Mouse (Mus musculus): ENCODE data around the gene Pigs. TPM values are rescaled to one million over a fixed set of nuclear protein-coding genes. Genes with fewer than 3 reads are reported as not detected.
A peak's percentile ranks its signal among the peaks of the same experiment; 100 is the strongest.

Pigs gene
- polyA plus RNA-seq, 1 experiment from 2014 or later, result 33.1 TPM

DNA sequence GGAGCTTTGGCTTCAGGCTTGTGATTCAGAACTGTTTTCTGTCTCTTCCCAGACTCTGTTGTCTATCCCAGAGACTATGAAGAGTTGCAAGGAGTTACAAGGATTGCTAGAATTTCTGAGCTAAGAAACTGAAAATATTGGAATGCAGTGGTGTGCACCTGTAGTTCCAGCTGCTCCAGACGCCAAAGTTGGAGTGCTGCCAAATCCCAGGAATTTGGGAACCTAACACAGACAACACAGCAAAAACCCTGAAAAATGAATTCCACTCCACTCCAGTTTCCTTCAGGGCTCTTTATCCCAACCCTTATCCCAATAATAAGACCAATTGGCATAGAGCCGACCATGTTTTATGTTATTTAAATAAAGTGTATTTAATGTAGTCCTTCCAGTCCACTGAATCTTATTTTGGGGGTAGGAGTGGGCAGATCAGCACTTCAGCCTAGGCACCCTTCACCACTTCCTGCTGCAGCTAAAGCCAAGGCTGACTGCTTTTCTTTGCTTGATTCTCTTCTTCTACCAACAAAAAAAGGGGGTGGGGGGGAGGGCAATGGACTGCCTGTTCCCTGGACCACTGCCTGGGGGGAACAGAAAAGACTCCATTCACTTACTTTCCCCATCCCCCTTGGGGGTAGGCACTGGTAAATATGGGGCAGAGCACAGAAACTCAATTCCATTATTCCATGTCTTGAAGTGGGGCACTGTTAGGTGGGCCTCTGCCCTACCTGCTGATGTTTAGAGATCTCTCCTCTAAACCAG is 6.0 kb upstream of the Pigs start:
- Histone ChIP-seq H3K27me3 (ENCODE audit: insufficient read depth, low read length) (no peaks in the 10 kb centered on the region), H3K9me3 (ENCODE audit: low read length) (no peaks in the 10 kb centered on the region), H3K4me2 (ENCODE audit: low read depth, low read length) (no peak overlapping the region), H3K36me3 (replicated peaks; ENCODE audit: insufficient read depth, low read length) (peaks cover 51% of the 10 kb centered on the region), H3K4me3 (ENCODE audit: low read depth, low read length) (no peak overlapping the region), H3K9ac (replicated peaks) (no peak overlapping the region), H3K4me1 (ENCODE audit: insufficient read depth) (no peaks in the 10 kb centered on the region), H3K27ac (ENCODE audit: low read depth) (peak overlapping the region; percentile 19; the same call in 1 of the 2 replicates)
- TF ChIP-seq EP300 (IDR thresholded peaks at IDR 0.05; ENCODE audit: low read depth) (no peak), CTCF (IDR thresholded peaks at IDR 0.05; ENCODE audit: low read depth) (no peak)
- no peak for ATAC-seq
- no peak for DNase-seq
- 67% methylated on average over 2 of the region's 2 CpGs for WGBS (ENCODE audit: insufficient replicate concordance)

DNA sequence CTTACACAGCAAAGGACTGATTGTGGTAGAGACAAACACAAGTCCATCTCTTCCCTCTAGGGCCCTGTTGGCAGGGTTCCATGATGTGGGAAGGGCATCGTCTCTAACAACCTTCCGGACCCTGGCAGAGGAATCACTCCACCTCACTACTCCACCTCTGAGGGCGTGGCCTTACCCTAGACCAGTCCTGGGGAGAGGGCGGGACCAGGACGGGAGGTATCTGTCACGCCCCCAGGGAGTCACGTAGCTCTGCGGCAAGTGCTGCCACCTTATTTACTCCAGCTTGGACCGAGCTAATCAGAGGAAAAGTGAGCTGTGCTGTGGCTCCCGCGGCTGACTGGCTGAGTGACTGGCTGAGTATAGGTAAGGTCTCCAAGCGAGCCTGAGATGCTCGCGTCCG is 5.4 kb upstream of the Pigs start, which contains the start of gene Aldoc:
Aldoc (plus strand) TSS at position 109 of the 400 bp plus-strand sequence.
- 3% methylated on average over 15 of the region's 15 CpGs for WGBS (ENCODE audit: insufficient replicate concordance)
- Histone ChIP-seq H3K4me2 (ENCODE audit: low read depth, low read length) (peak within 1 kb of the TSS; percentile 55), H3K36me3 (replicated peaks; ENCODE audit: insufficient read depth, low read length) (peaks cover 45% of the 10 kb centered on the region), H3K9me3 (ENCODE audit: low read length) (no peaks in the 10 kb centered on the region), H3K27ac (ENCODE audit: low read depth) (peak within 1 kb of the TSS; percentile 73), H3K27me3 (ENCODE audit: insufficient read depth, low read length) (no peaks in the 10 kb centered on the region), H3K9ac (replicated peaks) (peak within 1 kb of the TSS; percentile 45), H3K4me3 (ENCODE audit: low read depth, low read length) (peak within 1 kb of the TSS; percentile 23), H3K4me1 (ENCODE audit: insufficient read depth) (no peaks in the 10 kb centered on the region)
- ATAC-seq, result peak; percentile 99
- peak; percentile 90 for DNase-seq
- TF ChIP-seq EP300 (IDR thresholded peaks at IDR 0.05; ENCODE audit: low read depth) (no peak), CTCF (IDR thresholded peaks at IDR 0.05; ENCODE audit: low read depth) (0 out of 2 replicates have a peak, but pooled peaks have one; percentile 8)

DNA sequence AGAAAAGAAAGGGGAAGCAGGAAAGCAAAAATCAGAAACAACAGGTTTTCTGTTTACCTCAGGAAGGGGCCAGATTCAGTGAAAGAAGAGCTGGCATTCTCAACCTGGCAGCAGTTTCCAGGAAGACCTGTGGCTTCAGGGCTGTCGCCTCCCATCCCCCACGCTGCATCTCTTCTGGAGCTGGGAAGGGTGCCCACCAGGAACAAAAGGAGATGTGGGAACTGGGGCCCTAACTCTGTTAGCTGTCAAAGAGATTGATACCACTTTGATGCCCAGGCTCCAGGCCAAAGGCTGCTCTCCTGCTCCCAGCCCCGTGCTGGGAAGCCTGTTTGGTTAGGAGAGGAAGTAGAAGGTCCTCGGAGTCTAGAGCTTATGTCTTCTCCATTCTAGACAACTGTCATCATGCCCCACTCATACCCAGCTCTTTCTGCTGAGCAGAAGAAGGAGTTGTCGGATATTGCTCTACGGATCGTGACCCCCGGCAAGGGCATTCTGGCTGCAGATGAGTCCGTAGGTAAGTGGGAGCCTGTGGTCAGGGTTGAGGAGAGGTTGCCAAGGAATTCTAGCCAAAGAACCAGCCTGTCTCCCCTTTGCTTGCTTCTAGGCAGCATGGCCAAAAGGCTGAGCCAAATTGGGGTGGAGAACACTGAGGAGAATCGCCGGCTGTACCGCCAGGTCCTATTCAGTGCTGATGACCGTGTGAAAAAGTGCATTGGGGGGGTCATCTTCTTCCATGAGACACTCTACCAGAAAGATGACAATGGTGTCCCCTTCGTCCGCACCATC is 4.0 kb upstream of the Pigs start:
- TF ChIP-seq EP300 (IDR thresholded peaks at IDR 0.05; ENCODE audit: low read depth), result no peak
- TF ChIP-seq CTCF (IDR thresholded peaks at IDR 0.05; ENCODE audit: low read depth), result no peak
- peaks cover 32% of the 10 kb centered on the region for H3K36me3 ChIP-seq (replicated peaks; ENCODE audit: insufficient read depth, low read length)
- H3K4me3 ChIP-seq (ENCODE audit: low read depth, low read length), result no peak overlapping the region
- ATAC-seq (no peak), DNase-seq (no peak)
- H3K4me1 ChIP-seq (ENCODE audit: insufficient read depth), result peaks cover 5% of the 10 kb centered on the region
- H3K27ac ChIP-seq (ENCODE audit: low read depth), result no peak overlapping the region
- 85% methylated on average over 15 of the region's 15 CpGs for WGBS (ENCODE audit: insufficient replicate concordance)
- H3K4me2 ChIP-seq (ENCODE audit: low read depth, low read length), result peak overlapping the region; percentile 55; the same call in 1 of the 2 replicates
- H3K27me3 ChIP-seq (ENCODE audit: insufficient read depth, low read length), result no peaks in the 10 kb centered on the region
- no peak overlapping the region for H3K9ac ChIP-seq (replicated peaks)
- H3K9me3 ChIP-seq (ENCODE audit: low read length), result no peaks in the 10 kb centered on the region

DNA sequence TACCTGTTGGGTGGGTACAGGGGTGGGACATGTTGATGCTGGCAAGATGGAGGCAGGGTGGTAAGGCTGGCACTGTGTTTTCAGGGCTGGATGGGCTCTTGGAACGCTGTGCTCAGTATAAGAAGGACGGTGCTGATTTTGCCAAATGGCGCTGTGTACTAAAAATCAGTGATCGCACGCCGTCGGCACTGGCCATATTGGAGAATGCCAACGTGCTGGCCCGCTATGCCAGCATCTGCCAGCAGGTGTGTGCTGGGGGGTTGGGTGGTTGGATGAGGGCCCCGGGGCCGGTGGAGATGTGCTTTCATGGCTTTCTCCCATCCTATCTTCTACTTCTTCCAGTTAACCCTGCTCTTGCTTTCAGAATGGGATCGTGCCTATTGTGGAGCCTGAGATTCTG is 3.2 kb upstream of the Pigs start:
- H3K9ac ChIP-seq (replicated peaks), result no peak overlapping the region
- H3K4me2 ChIP-seq (ENCODE audit: low read depth, low read length), result no peak overlapping the region
- H3K27me3 ChIP-seq (ENCODE audit: insufficient read depth, low read length), result no peaks in the 10 kb centered on the region
- WGBS (ENCODE audit: insufficient replicate concordance), result 93% methylated on average over 12 of the region's 12 CpGs
- H3K4me3 ChIP-seq (ENCODE audit: low read depth, low read length), result no peak overlapping the region
- TF ChIP-seq CTCF (IDR thresholded peaks at IDR 0.05; ENCODE audit: low read depth) (no peak), EP300 (IDR thresholded peaks at IDR 0.05; ENCODE audit: low read depth) (no peak)
- ATAC-seq, result no peak
- peaks cover 10% of the 10 kb centered on the region for H3K4me1 ChIP-seq (ENCODE audit: insufficient read depth)
- no peak overlapping the region for H3K27ac ChIP-seq (ENCODE audit: low read depth)
- no peaks in the 10 kb centered on the region for H3K9me3 ChIP-seq (ENCODE audit: low read length)
- DNase-seq, result no peak
- H3K36me3 ChIP-seq (replicated peaks; ENCODE audit: insufficient read depth, low read length), result peaks cover 25% of the 10 kb centered on the region

DNA sequence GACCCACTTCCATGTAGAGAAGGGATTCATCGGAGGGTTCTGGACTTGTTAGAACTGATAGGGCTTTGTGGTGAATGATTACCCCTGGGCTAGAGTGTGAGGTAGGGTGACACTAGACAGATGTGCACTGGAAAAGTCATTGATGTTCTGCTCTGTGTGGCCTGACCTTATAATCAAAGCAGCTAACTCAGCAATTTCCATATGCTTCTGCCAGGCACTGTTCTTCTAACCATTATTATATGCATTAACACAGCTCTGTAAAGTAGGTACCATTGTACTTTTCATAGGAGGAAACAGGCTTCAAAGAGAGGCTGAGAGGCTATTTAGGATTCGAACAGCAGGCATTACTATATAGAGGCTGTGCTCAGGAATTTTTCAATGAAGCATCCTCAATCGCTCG is 1.0 kb upstream of the Pigs start:
- no peak for TF ChIP-seq EP300 (IDR thresholded peaks at IDR 0.05; ENCODE audit: low read depth)
- no peak for TF ChIP-seq CTCF (IDR thresholded peaks at IDR 0.05; ENCODE audit: low read depth)
- H3K9ac ChIP-seq (replicated peaks), result no peak overlapping the region
- H3K9me3 ChIP-seq (ENCODE audit: low read length), result no peaks in the 10 kb centered on the region
- H3K4me2 ChIP-seq (ENCODE audit: low read depth, low read length), result no peak overlapping the region
- no peak overlapping the region for H3K27ac ChIP-seq (ENCODE audit: low read depth)
- H3K27me3 ChIP-seq (ENCODE audit: insufficient read depth, low read length), result no peaks in the 10 kb centered on the region
- H3K36me3 ChIP-seq (replicated peaks; ENCODE audit: insufficient read depth, low read length), result peaks cover 5% of the 10 kb centered on the region; the same call in 1 of the 2 replicates
- DNase-seq (no peak), ATAC-seq (no peak)
- no peak overlapping the region for H3K4me3 ChIP-seq (ENCODE audit: low read depth, low read length)
- peaks cover 10% of the 10 kb centered on the region for H3K4me1 ChIP-seq (ENCODE audit: insufficient read depth)
- 90% methylated on average over 4 of the region's 4 CpGs for WGBS (ENCODE audit: insufficient replicate concordance)

DNA sequence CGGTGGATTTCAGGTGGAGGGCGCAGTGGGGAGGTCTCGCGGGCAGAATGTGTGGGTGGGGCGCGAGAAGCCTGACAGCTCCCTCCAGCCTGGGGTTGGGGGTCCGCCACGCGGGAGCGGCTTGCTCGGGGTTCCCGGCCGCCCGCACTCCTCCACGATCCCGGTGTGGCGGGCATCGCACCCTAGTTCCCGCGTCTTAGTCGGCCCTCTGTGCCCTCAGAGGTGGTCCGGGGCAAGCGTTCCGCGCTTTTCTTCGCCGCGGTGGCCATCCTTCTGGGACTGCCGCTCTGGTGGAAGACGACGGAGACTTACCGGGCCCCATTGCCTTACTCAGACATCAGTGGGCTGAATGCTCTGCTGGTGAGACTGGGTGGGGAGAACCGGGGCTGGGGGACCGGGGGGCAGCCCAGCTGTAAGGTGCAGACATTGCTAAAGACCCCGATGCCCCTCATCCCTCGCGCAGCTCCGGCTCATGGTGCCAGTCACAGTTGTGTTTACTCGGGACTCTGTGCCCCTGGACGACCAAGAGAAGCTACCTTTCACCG is 369 bp downstream of the Pigs start:
- H3K27me3 ChIP-seq (ENCODE audit: insufficient read depth, low read length), result no peaks in the 10 kb centered on the region
- no peaks in the 10 kb centered on the region for H3K9me3 ChIP-seq (ENCODE audit: low read length)
- peak overlapping the region; percentile 87 for H3K4me3 ChIP-seq (ENCODE audit: low read depth, low read length)
- peak overlapping the region; percentile 44 for H3K27ac ChIP-seq (ENCODE audit: low read depth)
- WGBS (ENCODE audit: insufficient replicate concordance), result 1% methylated on average over 38 of the region's 41 CpGs
- TF ChIP-seq CTCF (IDR thresholded peaks at IDR 0.05; ENCODE audit: low read depth), result no peak
- no peak for TF ChIP-seq EP300 (IDR thresholded peaks at IDR 0.05; ENCODE audit: low read depth)
- H3K9ac ChIP-seq (replicated peaks), result peak overlapping the region; percentile 88
- peaks cover 3% of the 10 kb centered on the region; the same call in 1 of the 2 replicates for H3K36me3 ChIP-seq (replicated peaks; ENCODE audit: insufficient read depth, low read length)
- peak overlapping the region; percentile 96 for H3K4me2 ChIP-seq (ENCODE audit: low read depth, low read length)
- DNase-seq, result no peak
- peak; percentile 62 for ATAC-seq
- peaks cover 10% of the 10 kb centered on the region for H3K4me1 ChIP-seq (ENCODE audit: insufficient read depth)

All from liver, postnatal 0 days (tissue).